In genomic region chr10:39170706-39171105, GRCm38 (mm10) we compare ENCODE assay signal across 8 mouse cellular contexts. TPM values are rescaled to one million over a fixed set of nuclear protein-coding genes. Genes with fewer than 3 reads are reported as not detected.
DNase-seq lines count a peak whose midpoint lies in the region; ATAC-seq and TF ChIP-seq lines count a peak whose summit lies in the region.

No protein-coding gene starts in this region.

- TF ChIP-seq EP300 in CH12.LX (IDR thresholded peaks at IDR 0.05; ENCODE audit: low read length), result peak; percentile 18; the same call in 1 of the 2 replicates

- TF ChIP-seq RAD21 in CH12.LX (IDR thresholded peaks at IDR 0.05; ENCODE audit: low read depth, low read length), result no peak

- 0 out of 2 replicates have a peak overlapping the region, but pooled peaks have one; percentile 27 for H3K9ac ChIP-seq in CH12.LX (ENCODE audit: insufficient read depth, low read depth)
- H3K9ac ChIP-seq in heart, embryonic 16.5 days (ENCODE audit: low read length), result no peak overlapping the region
- no peak overlapping the region for H3K9ac ChIP-seq in liver, embryonic 16.5 days (ENCODE audit: low read depth, low read length)

- no peaks in the 10 kb centered on the region for H3K79me2 ChIP-seq in CH12.LX (replicated peaks; ENCODE audit: control insufficient read depth, extremely low read depth, insufficient read depth, poor library complexity, severe bottlenecking)

- no peaks in the 10 kb centered on the region for H3K36me3 ChIP-seq in CH12.LX (replicated peaks in 1 of 2; ENCODE audit: control insufficient read depth in 1 of 2, insufficient read depth in 1 of 2, low read length in 1 of 2)
- H3K36me3 ChIP-seq in heart, embryonic 16.5 days (ENCODE audit: control insufficient read depth, insufficient read depth), result no peaks in the 10 kb centered on the region
- no peaks in the 10 kb centered on the region for H3K36me3 ChIP-seq in liver, embryonic 16.5 days (ENCODE audit: control insufficient read depth, insufficient read depth)

- H3K27ac ChIP-seq in CH12.LX (ENCODE audit: insufficient read depth, low read depth), result no peak overlapping the region
- no peak overlapping the region for H3K27ac ChIP-seq in heart, embryonic 16.5 days (ENCODE audit: low read length)
- no peak overlapping the region for H3K27ac ChIP-seq in liver, embryonic 16.5 days (ENCODE audit: low read length)

- peak; percentile 51 for DNase-seq in cerebellum, adult 11-12 months
- DNase-seq in cerebellum, adult 11 months, result no peak
- DNase-seq in CH12.LX (ENCODE audit: extremely low read depth), result peak; percentile 10
- no peak for DNase-seq in lung, postnatal 36 days
- DNase-seq in urinary bladder, postnatal 4 days (ENCODE audit: low spot score in 2 of 2), result no peak

- H3K9me3 ChIP-seq in CH12.LX (replicated peaks; ENCODE audit: low read length), result no peaks in the 10 kb centered on the region
- H3K9me3 ChIP-seq in heart, embryonic 16.5 days (replicated peaks; ENCODE audit: control insufficient read depth, low read length), result no peaks in the 10 kb centered on the region
- H3K9me3 ChIP-seq in liver, embryonic 16.5 days (replicated peaks; ENCODE audit: control insufficient read depth, low read length), result no peaks in the 10 kb centered on the region

- ATAC-seq in heart, embryonic 16.5 days (replicated peaks; ENCODE audit: extremely low read depth, insufficient read depth, low FRiP score), result no peak
- ATAC-seq in liver, embryonic 16.5 days (ENCODE audit: low read depth), result no peak
- no peak for ATAC-seq in megakaryocyte-erythroid progenitor cell, adult 5-6 weeks (replicated peaks; ENCODE audit: low FRiP score, low TSS enrichment, poor library complexity, severe bottlenecking)

- TF ChIP-seq POLR2A in CH12.LX (IDR thresholded peaks at IDR 0.05; ENCODE audit: low read depth, low read length), result no peak

- peaks cover 2% of the 10 kb centered on the region for H3K27me3 ChIP-seq in CH12.LX (replicated peaks)
- no peaks in the 10 kb centered on the region for H3K27me3 ChIP-seq in heart, embryonic 16.5 days (ENCODE audit: control insufficient read depth, insufficient read depth, low read length)
- no peaks in the 10 kb centered on the region; the same call in 1 of the 2 replicates for H3K27me3 ChIP-seq in liver, embryonic 16.5 days (ENCODE audit: control insufficient read depth, insufficient read depth, low read depth, low read length)

- H3K4me1 ChIP-seq in CH12.LX (ENCODE audit: control insufficient read depth in 1 of 2, insufficient read depth in 2 of 2), result peaks cover 6 to 36% of the 10 kb centered on the region in 2 experiments; a peak in 3 of 4 replicates
- H3K4me1 ChIP-seq in heart, embryonic 16.5 days (ENCODE audit: control insufficient read depth, insufficient read depth, low read length), result peaks cover 4% of the 10 kb centered on the region
- peaks cover 18% of the 10 kb centered on the region for H3K4me1 ChIP-seq in liver, embryonic 16.5 days (ENCODE audit: control insufficient read depth, low read depth, low read length)

- peak overlapping the region in 1 of 3 experiments; percentile 59 for H3K4me3 ChIP-seq in CH12.LX (replicated peaks in 1 of 3; ENCODE audit: low read depth in 2 of 3, low read length in 2 of 3, poor library complexity in 1 of 3)
- H3K4me3 ChIP-seq in heart, embryonic 16.5 days (ENCODE audit: low read length), result no peak overlapping the region
- H3K4me3 ChIP-seq in liver, embryonic 16.5 days (ENCODE audit: low read depth, low read length), result no peak overlapping the region

- no peak for TF ChIP-seq CTCF in CH12.LX (conservative IDR thresholded peaks at IDR 0.05 in 1 of 2, IDR thresholded peaks at IDR 0.05 in 1 of 2; ENCODE audit: low read depth in 2 of 2, low read length in 2 of 2)

- H3K4me2 ChIP-seq in CH12.LX (ENCODE audit: insufficient read depth, low read depth, poor library complexity, severe bottlenecking), result peak overlapping the region; percentile 58
- peak overlapping the region; percentile 83; the same call in 1 of the 2 replicates for H3K4me2 ChIP-seq in heart, embryonic 16.5 days (ENCODE audit: low read depth, low read length)
- peak overlapping the region; percentile 79 for H3K4me2 ChIP-seq in liver, embryonic 16.5 days (ENCODE audit: low read depth, low read length)

- in situ Hi-C loops in CH12.LX (cut with MboI; ENCODE audit: low pct_ligation_motif_present, low pct_unique_long_range_greater_than_20kb, low sequenced_read_pairs), result loop anchor here (10.0 kb wide), 1 partner anchor 64 kb away; no protein-coding TSS in a partner anchor

- 15% methylated on average over 6 of the region's 6 CpGs for WGBS in heart, embryonic 16.5 days
- WGBS in liver, embryonic 16.5 days (ENCODE audit: insufficient replicate concordance), result 6% methylated on average over 6 of the region's 6 CpGs

- dilution Hi-C loops in CH12.LX (cut with MboI; ENCODE audit: extremely low pct_ligation_motif_present, extremely low pct_unique_long_range_greater_than_20kb, low sequenced_read_pairs), result no loop called here

TF ChIP-seq in CH12.LX, 34 proteins besides CTCF, POLR2A, EP300 and RAD21:
- peak; percentile 2; the same call in 1 of the 2 replicates for TF ChIP-seq NRF1 (IDR thresholded peaks at IDR 0.05; ENCODE audit: low read depth, low read length)
- no peak for TF ChIP-seq MAFK (IDR thresholded peaks at IDR 0.05; ENCODE audit: insufficient replicate concordance, low read length)
- 0 out of 2 replicates have a peak, but pooled peaks have one; percentile 17 for TF ChIP-seq ZNF384 (IDR thresholded peaks at IDR 0.05; ENCODE audit: low read depth, low read length)
- TF ChIP-seq NELFE (IDR thresholded peaks at IDR 0.05; ENCODE audit: low read depth, low read length), result no peak
- TF ChIP-seq MYC (IDR thresholded peaks at IDR 0.05; ENCODE audit: low read depth, low read length), result 0 out of 2 replicates have a peak, but pooled peaks have one; percentile 8
- TF ChIP-seq HCFC1 (IDR thresholded peaks at IDR 0.05; ENCODE audit: low read depth, low read length), result no peak
- TF ChIP-seq CHD2 (IDR thresholded peaks at IDR 0.05; ENCODE audit: low read length), result peak; percentile 15; the same call in 1 of the 2 replicates
- peak; percentile 10; the same call in 1 of the 2 replicates for TF ChIP-seq TCF12 (IDR thresholded peaks at IDR 0.05; ENCODE audit: low read depth, low read length)
- TF ChIP-seq BHLHE40 (IDR thresholded peaks at IDR 0.05; ENCODE audit: low read depth, low read length), result no peak

RNA-seq across cellular contexts. Expression of gene Ccn6, which starts 7.1 kb away (rescaled TPM):
- total RNA-seq in CH12.LX (2012; rRNA removed) (not detected in 2 replicates), CH12.LX (2014; rRNA removed) (not detected in 2 replicates)
- polyA plus RNA-seq in CH12.LX (2012; ENCODE audit: insufficient read length, low read depth), result 0.33 and 0.48 TPM in 2 replicates
- polyA plus RNA-seq in heart, embryonic 16.5 days (2015; fragmentation: Nextera tagmentation; extraction: Ambion mirVana), result 0.15 and 0.26 TPM in 2 replicates
- not detected in 2 replicates for polyA plus RNA-seq in liver, embryonic 16.5 days (2015; fragmentation: Nextera tagmentation; extraction: Ambion mirVana)
- total RNA-seq in megakaryocyte-erythroid progenitor cell, adult 5-6 weeks (2014; fragmentation: Nextera tagmentation), result not detected in 2 replicates
- not detected in 2 replicates for total RNA-seq in megakaryocyte-erythroid progenitor cell, adult 5-6 weeks (2017)

RNA-seq across cellular contexts. Expression of gene Tube1, which starts 36.9 kb away (rescaled TPM):
- total RNA-seq in CH12.LX (2012; rRNA removed) (8.4 and 11.7 TPM in 2 replicates), CH12.LX (2014; rRNA removed) (16.1 and 16.7 TPM in 2 replicates)
- polyA plus RNA-seq in CH12.LX (2012; ENCODE audit: insufficient read length, low read depth), result 13.3 and 14.6 TPM in 2 replicates
- polyA plus RNA-seq in heart, embryonic 16.5 days (2015; fragmentation: Nextera tagmentation; extraction: Ambion mirVana), result 7.9 and 11.9 TPM in 2 replicates
- polyA plus RNA-seq in liver, embryonic 16.5 days (2015; fragmentation: Nextera tagmentation; extraction: Ambion mirVana), result 4.0 and 4.6 TPM in 2 replicates
- total RNA-seq in megakaryocyte-erythroid progenitor cell, adult 5-6 weeks (2014; fragmentation: Nextera tagmentation), result 11.6 and 20.3 TPM in 2 replicates
- total RNA-seq in megakaryocyte-erythroid progenitor cell, adult 5-6 weeks (2017), result 11.0 and 16.3 TPM in 2 replicates

RNA-seq across cellular contexts. Expression of gene Fam229b, which starts 37.0 kb away (rescaled TPM):
- total RNA-seq in CH12.LX (2012; rRNA removed) (8.2 and 11.2 TPM in 2 replicates), CH12.LX (2014; rRNA removed) (17.3 and 18.3 TPM in 2 replicates)
- 6.2 and 6.9 TPM in 2 replicates for polyA plus RNA-seq in CH12.LX (2012; ENCODE audit: insufficient read length, low read depth)
- 8.7 and 10.7 TPM in 2 replicates for polyA plus RNA-seq in heart, embryonic 16.5 days (2015; fragmentation: Nextera tagmentation; extraction: Ambion mirVana)
- polyA plus RNA-seq in liver, embryonic 16.5 days (2015; fragmentation: Nextera tagmentation; extraction: Ambion mirVana), result 0.58 TPM in 2 replicates
- 2.6 TPM in 1 of 2 replicates, not detected in the other for total RNA-seq in megakaryocyte-erythroid progenitor cell, adult 5-6 weeks (2014; fragmentation: Nextera tagmentation)
- not detected in 2 replicates for total RNA-seq in megakaryocyte-erythroid progenitor cell, adult 5-6 weeks (2017)

Comparison
In these comparisons a context has a peak if more than half of its experiments do, and no peak if none do; other contexts are left out.
1. DNase-seq: peak in cerebellum, adult 11-12 months (single experiment) and CH12.LX (single experiment); none in cerebellum, adult 11 months (single experiment), lung, postnatal 36 days (single experiment) and urinary bladder, postnatal 4 days (0 of 2).
2. Peak in every context shown above with its lines, with median percentiles within 50 percentile points of each other: H3K4me2 ChIP-seq.